Mouse (Mus musculus): ENCODE measurements around the gene Acap1. TPM values are rescaled to one million over a fixed set of nuclear protein-coding genes. Genes with fewer than 3 reads are reported as not detected.
A peak's percentile ranks its signal among the peaks of the same experiment; 100 is the strongest.
"Not testable (repeated sequence)": the region's sequence is repeated elsewhere in the genome, so short reads cannot be mapped to it uniquely, and the experiment has no call there.

Gene Acap1
- total RNA-seq, 2 experiments from 2014 or later = 0.43 to 1.5 TPM

- peak; percentile 85 for DNase-seq (ENCODE audit: low spot score in 2 of 2)
These were observed 18.5 kb downstream of the Acap1 start for GRCm38 (mm10) chr11:69876867-69877266.

- no peak for DNase-seq (ENCODE audit: low spot score in 2 of 2)
These were observed 19.2 kb downstream of the Acap1 start for GRCm38 (mm10) chr11:69876186-69876585.

GRCm38 (mm10) chr11:69872451-69872850, 22.9 kb downstream of the Acap1 start:
- DNase-seq (ENCODE audit: low spot score in 2 of 2) = no peak

GRCm38 (mm10) chr11:69871822-69872221, 23.5 kb downstream of the Acap1 start:
- no peak for DNase-seq (ENCODE audit: low spot score in 2 of 2)

GRCm38 (mm10) chr11:69870289-69871069, 24.9 kb downstream of the Acap1 start:
- no peak for DNase-seq (ENCODE audit: low spot score in 2 of 2)

GRCm38 (mm10) chr11:69867335-69867734, 28.0 kb downstream of the Acap1 start:
- no peak for DNase-seq (ENCODE audit: low spot score in 2 of 2)

GRCm38 (mm10) chr11:69865561-69865960, 29.8 kb downstream of the Acap1 start:
- no peak for DNase-seq (ENCODE audit: low spot score in 2 of 2)

- DNase-seq (ENCODE audit: low spot score in 2 of 2) = no peak
These were observed 31.0 kb downstream of the Acap1 start for GRCm38 (mm10) chr11:69864138-69864860.

GRCm38 (mm10) chr11:69863729-69864128, 31.6 kb downstream of the Acap1 start:
- DNase-seq (ENCODE audit: low spot score in 2 of 2) = not testable (repeated sequence)

- DNase-seq (ENCODE audit: low spot score in 2 of 2) = no peak
These were observed 37.0 kb downstream of the Acap1 start, which contains the start of gene Tnk1 for GRCm38 (mm10) chr11:69858113-69858998. Tnk1 (minus strand) TSS chr11:69858730.

GRCm38 (mm10) chr11:69855347-69855746, 40.0 kb downstream of the Acap1 start:
- peak in 1 of 2 experiments; percentile 63 for DNase-seq (ENCODE audit: low spot score in 2 of 2)

GRCm38 (mm10) chr11:69854680-69855079, 40.7 kb downstream of the Acap1 start:
- no peak for DNase-seq (ENCODE audit: low spot score in 2 of 2)

- DNase-seq (ENCODE audit: low spot score in 2 of 2) = no peak
These were observed 41.3 kb downstream of the Acap1 start for GRCm38 (mm10) chr11:69853994-69854393.

GRCm38 (mm10) chr11:69850754-69851153, 44.6 kb downstream of the Acap1 start:
- DNase-seq (ENCODE audit: low spot score in 2 of 2) = no peak

GRCm38 (mm10) chr11:69849884-69850283, 45.5 kb downstream of the Acap1 start:
- no peak for DNase-seq (ENCODE audit: low spot score in 2 of 2)

- DNase-seq (ENCODE audit: low spot score in 2 of 2) = no peak
These were observed 46.2 kb downstream of the Acap1 start for GRCm38 (mm10) chr11:69849128-69849527.

GRCm38 (mm10) chr11:69848021-69848420, 47.3 kb downstream of the Acap1 start:
- no peak for DNase-seq (ENCODE audit: low spot score in 2 of 2)

GRCm38 (mm10) chr11:69846738-69847688, 48.3 kb downstream of the Acap1 start:
- no peak for DNase-seq (ENCODE audit: low spot score in 2 of 2)

GRCm38 (mm10) chr11:69846198-69846680, 49.1 kb downstream of the Acap1 start, which contains the start of gene Plscr3:
Plscr3 (plus strand) TSS chr11:69846376.
- peak; percentile 93 to 94 for DNase-seq (ENCODE audit: low spot score in 2 of 2)

GRCm38 (mm10) chr11:69838714-69839104, 56.6 kb downstream of the Acap1 start:
- DNase-seq (ENCODE audit: low spot score in 2 of 2) = no peak
